Mouse (Mus musculus) forebrain, embryonic 15.5 days (tissue): ENCODE results near the gene Gnb4. TPM values are rescaled to one million over a fixed set of nuclear protein-coding genes. Genes with fewer than 3 reads are reported as not detected.

ENCODE experiments used
- ATAC-seq: fragments of 200-750 bp; cut with Nextera tagmentation; replicated peaks from 2 replicates; pipeline ENCODE4 v1.8.0; 2017; ENCODE audit warnings: mild to moderate bottlenecking, moderate TSS enrichment, moderate library complexity
- H3K27ac ChIP-seq: fragments of 300-500 bp; sonication (generic); replicated peaks from 2 replicates; pipeline ENCODE4 v1.5.1; 2015; ENCODE audit warnings: mild to moderate bottlenecking, inconsistent platforms
- H3K27me3 ChIP-seq: fragments of 300-500 bp; sonication (generic); 2 replicates; pipeline ENCODE4 v1.6.1; 2015; ENCODE audit warnings: inconsistent platforms
- H3K36me3 ChIP-seq: fragments of 300-500 bp; sonication (generic); 2 replicates; pipeline ENCODE4 v1.6.1; 2015; ENCODE audit warnings: mild to moderate bottlenecking, inconsistent platforms
- H3K4me1 ChIP-seq: fragments of 300-500 bp; sonication (generic); 2 replicates; pipeline ENCODE4 v1.6.1; 2015; ENCODE audit warnings: inconsistent platforms
- H3K4me2 ChIP-seq: fragments of 300-500 bp; sonication (generic); replicated peaks from 2 replicates; pipeline ENCODE4 v1.6.1; 2015; ENCODE audit warnings: mild to moderate bottlenecking, inconsistent platforms
- H3K4me3 ChIP-seq: fragments of 300-500 bp; sonication (generic); 2 replicates; pipeline ENCODE4 v1.5.1; 2015; ENCODE audit warnings: mild to moderate bottlenecking, inconsistent platforms
- H3K9ac ChIP-seq: fragments of 300-500 bp; sonication (generic); replicated peaks from 2 replicates; pipeline ENCODE4 v1.6.1; 2015; ENCODE audit warnings: mild to moderate bottlenecking, inconsistent platforms
- H3K9me3 ChIP-seq: fragments of 300-500 bp; sonication (generic); 2 replicates; pipeline ENCODE4 v1.6.1; 2016; ENCODE audit warnings: inconsistent platforms
- WGBS: fragments of 180-500 bp; shearing (Covaris S2); methylation state at CpG from one replicate; pipeline ENCODE4 v1.1.7; 2015; ENCODE audit warnings: mixed read lengths; 5-methylcytosine and 5-hydroxymethylcytosine counted together
- polyA plus RNA-seq: library from polyadenylated mRNA; unstranded; fragments of >200 nt; fragmentation: Nextera tagmentation; extraction: Ambion mirVana; gene quantifications from 2 replicates; pipeline ENCODE4 v1.2.1, GENCODE M21; 2015

The Gnb4 gene
- polyA plus RNA-seq, 1 experiment from 2014 or later, result 71.8 TPM

- H3K27ac ChIP-seq, result no peak overlapping the region
- no peak overlapping the region for H3K9ac ChIP-seq
- 85% methylated on average over 2 of the region's 2 CpGs for WGBS
- no peaks in the 10 kb centered on the region for H3K9me3 ChIP-seq
- no peak overlapping the region for H3K4me3 ChIP-seq
- no peak overlapping the region for H3K4me2 ChIP-seq
- ATAC-seq, result no peak
- no peaks in the 10 kb centered on the region for H3K27me3 ChIP-seq
- no peaks in the 10 kb centered on the region for H3K4me1 ChIP-seq
- peaks cover 51% of the 10 kb centered on the region for H3K36me3 ChIP-seq
Measured at GRCm38 (mm10) chr3:32573086-32573485, 43.3 kb downstream of the Gnb4 start.

- Histone ChIP-seq H3K4me3 (no peak overlapping the region), H3K4me1 (no peaks in the 10 kb centered on the region), H3K36me3 (peaks cover 59% of the 10 kb centered on the region), H3K4me2 (no peak overlapping the region), H3K9me3 (no peaks in the 10 kb centered on the region), H3K27ac (no peak overlapping the region), H3K27me3 (no peaks in the 10 kb centered on the region), H3K9ac (no peak overlapping the region)
- WGBS, result 94% methylated on average over 6 of the region's 6 CpGs
- no peak for ATAC-seq
Measured at GRCm38 (mm10) chr3:32563401-32563800, 53.0 kb downstream of the Gnb4 start.

GRCm38 (mm10) chr3:32553061-32553460, 63.3 kb downstream of the Gnb4 start:
- no peak overlapping the region for H3K27ac ChIP-seq
- WGBS, result 93% methylated on average over 1 of the region's 1 CpGs
- peaks cover 28% of the 10 kb centered on the region for H3K36me3 ChIP-seq
- no peak overlapping the region for H3K4me2 ChIP-seq
- no peak overlapping the region for H3K9ac ChIP-seq
- no peaks in the 10 kb centered on the region for H3K4me1 ChIP-seq
- no peaks in the 10 kb centered on the region for H3K27me3 ChIP-seq
- H3K4me3 ChIP-seq, result no peak overlapping the region
- no peak for ATAC-seq
- H3K9me3 ChIP-seq, result no peaks in the 10 kb centered on the region

GRCm38 (mm10) chr3:32538091-32538490, 78.3 kb downstream of the Gnb4 start:
- 96% methylated on average over 5 of the region's 5 CpGs for WGBS
- no peak for ATAC-seq
- Histone ChIP-seq H3K4me1 (no peaks in the 10 kb centered on the region), H3K27ac (no peak overlapping the region), H3K9ac (no peak overlapping the region), H3K4me2 (no peak overlapping the region), H3K9me3 (no peaks in the 10 kb centered on the region), H3K36me3 (peaks cover 39% of the 10 kb centered on the region), H3K27me3 (no peaks in the 10 kb centered on the region), H3K4me3 (no peak overlapping the region)

- H3K36me3 ChIP-seq, result peaks cover 35% of the 10 kb centered on the region
- no peaks in the 10 kb centered on the region for H3K4me1 ChIP-seq
- H3K27ac ChIP-seq, result no peak overlapping the region
- no peak overlapping the region for H3K4me2 ChIP-seq
- H3K4me3 ChIP-seq, result no peak overlapping the region
- no peaks in the 10 kb centered on the region for H3K9me3 ChIP-seq
- no peak overlapping the region for H3K9ac ChIP-seq
- 43% methylated on average over 1 of the region's 1 CpGs for WGBS
- H3K27me3 ChIP-seq, result no peaks in the 10 kb centered on the region
- ATAC-seq, result no peak
Measured at GRCm38 (mm10) chr3:32537556-32537955, 78.8 kb downstream of the Gnb4 start.

GRCm38 (mm10) chr3:32535692-32536091, 80.7 kb downstream of the Gnb4 start:
- Histone ChIP-seq H3K4me2 (no peak overlapping the region), H3K4me1 (no peaks in the 10 kb centered on the region), H3K9ac (no peak overlapping the region), H3K4me3 (no peak overlapping the region), H3K36me3 (peaks cover 39% of the 10 kb centered on the region), H3K27me3 (no peaks in the 10 kb centered on the region), H3K9me3 (no peaks in the 10 kb centered on the region), H3K27ac (no peak overlapping the region)
- WGBS, result 81% methylated on average over 1 of the region's 1 CpGs
- no peak for ATAC-seq

Other genes with a start within 250 kb of the Gnb4 start
- 14.8 and 17.6 TPM in 2 replicates for gene Pik3ca, start 218.9 kb downstream of the Gnb4 start, polyA plus RNA-seq
- 0.14 and 0.25 TPM in 2 replicates for gene Kcnmb3, start 124.4 kb downstream of the Gnb4 start, polyA plus RNA-seq
- gene Zfp639, start 106.3 kb downstream of the Gnb4 start, polyA plus RNA-seq, result 37.9 and 39.3 TPM in 2 replicates
- 34.4 and 35.6 TPM in 2 replicates for gene Mfn1, start 87.1 kb downstream of the Gnb4 start, polyA plus RNA-seq
- gene Actl6a, start 89.7 kb upstream of the Gnb4 start, polyA plus RNA-seq, result 126 and 139 TPM in 2 replicates
- 287 and 299 TPM in 2 replicates for gene Ndufb5, start 120.4 kb upstream of the Gnb4 start, polyA plus RNA-seq
- 36.6 and 38.1 TPM in 2 replicates for gene Mrpl47, start 121.0 kb upstream of the Gnb4 start, polyA plus RNA-seq
- gene Usp13, start 201.0 kb upstream of the Gnb4 start, polyA plus RNA-seq, result 8.2 and 9.4 TPM in 2 replicates